Mouse (Mus musculus): ENCODE data around the gene Hist1h1t. TPM values are rescaled to one million over a fixed set of nuclear protein-coding genes. Genes with fewer than 3 reads are reported as not detected.

The Hist1h1t gene
- polyA plus RNA-seq, 1 experiment from 2014 or later = not detected

GRCm38 (mm10) chr13:23685121-23685861 lies 10.3 kb upstream of the Hist1h1t start:
- peak overlapping the region; percentile 61 for H3K4me3 ChIP-seq (ENCODE audit: low read depth, low read length)
- H3K4me2 ChIP-seq (ENCODE audit: low read depth, low read length) = peak overlapping the region; percentile 54
- no peak for ATAC-seq (ENCODE audit: low read depth)
- no peaks in the 10 kb centered on the region for H3K27me3 ChIP-seq (ENCODE audit: control insufficient read depth, insufficient read depth, low read depth, low read length)
- peak overlapping the region; percentile 64 for H3K9ac ChIP-seq (ENCODE audit: low read depth, low read length)
- H3K36me3 ChIP-seq (ENCODE audit: control insufficient read depth, insufficient read depth) = no peaks in the 10 kb centered on the region
- H3K27ac ChIP-seq (ENCODE audit: low read length) = peak overlapping the region; percentile 99
- H3K9me3 ChIP-seq (replicated peaks; ENCODE audit: control insufficient read depth, low read length) = no peaks in the 10 kb centered on the region
- peaks cover 32% of the 10 kb centered on the region for H3K4me1 ChIP-seq (ENCODE audit: control insufficient read depth, low read depth, low read length)
- 4% methylated on average over 15 of the region's 15 CpGs for WGBS (ENCODE audit: insufficient replicate concordance)

DNA sequence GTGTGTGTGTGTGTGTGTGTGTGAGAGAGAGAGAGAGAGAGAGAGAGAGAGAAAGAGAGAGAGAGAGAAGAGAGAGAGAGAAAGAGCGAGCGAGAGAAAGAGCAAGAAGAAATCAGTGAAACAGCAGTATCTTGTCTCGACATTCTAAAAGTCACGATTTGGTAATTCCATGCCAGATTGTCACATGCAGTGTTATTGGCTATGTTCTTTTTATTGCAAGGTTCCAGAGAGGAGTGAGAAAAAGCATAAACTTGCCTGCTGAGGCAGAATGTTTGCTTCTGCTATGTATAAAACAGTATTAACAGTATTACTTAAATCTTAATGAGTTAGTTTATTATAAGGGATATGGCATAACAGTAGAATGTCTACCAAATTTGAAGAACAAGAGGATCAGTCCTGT lies 9.6 kb upstream of the Hist1h1t start:
- Histone ChIP-seq H3K27me3 (ENCODE audit: control insufficient read depth, insufficient read depth, low read depth, low read length) (no peaks in the 10 kb centered on the region), H3K36me3 (ENCODE audit: control insufficient read depth, insufficient read depth) (no peaks in the 10 kb centered on the region), H3K9ac (ENCODE audit: low read depth, low read length) (peak overlapping the region; percentile 64), H3K27ac (ENCODE audit: low read length) (peak overlapping the region; percentile 99), H3K4me2 (ENCODE audit: low read depth, low read length) (peak overlapping the region; percentile 54), H3K9me3 (replicated peaks; ENCODE audit: control insufficient read depth, low read length) (no peaks in the 10 kb centered on the region), H3K4me1 (ENCODE audit: control insufficient read depth, low read depth, low read length) (peaks cover 32% of the 10 kb centered on the region), H3K4me3 (ENCODE audit: low read depth, low read length) (peak overlapping the region; percentile 61)
- ATAC-seq (ENCODE audit: low read depth) = no peak
- WGBS (ENCODE audit: insufficient replicate concordance) = 32% methylated on average over 4 of the region's 4 CpGs

GRCm38 (mm10) chr13:23687181-23687580 lies 8.4 kb upstream of the Hist1h1t start:
- Histone ChIP-seq H3K4me2 (ENCODE audit: low read depth, low read length) (peak overlapping the region; percentile 47), H3K9ac (ENCODE audit: low read depth, low read length) (peak overlapping the region; percentile 25; the same call in 1 of the 2 replicates), H3K27me3 (ENCODE audit: control insufficient read depth, insufficient read depth, low read depth, low read length) (no peaks in the 10 kb centered on the region), H3K36me3 (ENCODE audit: control insufficient read depth, insufficient read depth) (peaks cover 5% of the 10 kb centered on the region; the same call in 1 of the 2 replicates), H3K4me1 (ENCODE audit: control insufficient read depth, low read depth, low read length) (peaks cover 29% of the 10 kb centered on the region), H3K9me3 (replicated peaks; ENCODE audit: control insufficient read depth, low read length) (no peaks in the 10 kb centered on the region), H3K27ac (ENCODE audit: low read length) (no peak overlapping the region), H3K4me3 (ENCODE audit: low read depth, low read length) (peak overlapping the region; percentile 46)
- WGBS (ENCODE audit: insufficient replicate concordance) = 75% methylated on average over 4 of the region's 4 CpGs
- ATAC-seq (ENCODE audit: low read depth) = no peak

DNA sequence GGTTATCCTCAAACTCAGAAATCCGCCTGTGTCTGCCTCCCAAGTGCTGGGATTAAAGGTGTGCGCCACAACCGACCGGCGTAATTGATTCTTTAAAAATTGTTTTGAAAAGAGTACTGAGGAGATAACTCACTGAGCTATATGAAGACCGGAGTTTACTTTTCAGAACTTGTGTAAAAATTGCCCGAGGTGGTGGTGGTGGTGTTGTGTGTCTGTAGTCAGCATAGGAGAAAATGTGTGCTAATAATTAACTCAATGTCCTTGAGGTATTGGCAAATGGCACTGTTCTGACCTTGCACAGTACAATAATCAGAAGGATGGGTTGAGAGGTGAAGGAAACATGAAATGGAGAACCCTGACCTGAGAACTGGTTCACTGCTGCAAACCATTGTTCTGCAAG lies 7.7 kb upstream of the Hist1h1t start:
- no peak overlapping the region for H3K9ac ChIP-seq (ENCODE audit: low read depth, low read length)
- H3K27me3 ChIP-seq (ENCODE audit: control insufficient read depth, insufficient read depth, low read depth, low read length) = no peaks in the 10 kb centered on the region
- H3K4me2 ChIP-seq (ENCODE audit: low read depth, low read length) = peak overlapping the region; percentile 1; the same call in 1 of the 2 replicates
- peaks cover 5% of the 10 kb centered on the region; the same call in 1 of the 2 replicates for H3K36me3 ChIP-seq (ENCODE audit: control insufficient read depth, insufficient read depth)
- 83% methylated on average over 7 of the region's 7 CpGs for WGBS (ENCODE audit: insufficient replicate concordance)
- H3K4me1 ChIP-seq (ENCODE audit: control insufficient read depth, low read depth, low read length) = peaks cover 22% of the 10 kb centered on the region
- no peak for ATAC-seq (ENCODE audit: low read depth)
- peak overlapping the region; percentile 53; the same call in 1 of the 2 replicates for H3K27ac ChIP-seq (ENCODE audit: low read length)
- H3K9me3 ChIP-seq (replicated peaks; ENCODE audit: control insufficient read depth, low read length) = no peaks in the 10 kb centered on the region
- 0 out of 2 replicates have a peak overlapping the region, but pooled peaks have one; percentile 7 for H3K4me3 ChIP-seq (ENCODE audit: low read depth, low read length)

DNA sequence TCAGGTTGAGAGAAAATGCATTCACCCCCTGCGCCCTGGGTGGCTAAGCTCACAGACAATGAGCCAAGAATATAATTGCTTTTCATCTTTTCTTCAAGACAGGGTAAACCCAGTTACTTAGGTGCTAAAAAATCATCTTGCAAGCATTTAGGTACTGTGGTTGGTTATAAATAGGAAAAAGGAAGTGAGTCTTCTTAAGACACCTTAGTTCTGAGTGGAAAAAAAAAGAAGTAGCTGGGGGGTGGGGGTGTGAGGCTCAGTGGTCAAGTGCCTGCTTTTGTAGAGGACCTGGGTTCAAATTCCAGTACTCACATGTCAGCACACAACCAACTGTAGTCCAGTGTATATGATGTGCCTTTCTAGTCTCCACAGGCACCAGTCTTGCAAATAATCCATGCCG lies 6.7 kb upstream of the Hist1h1t start:
- H3K36me3 ChIP-seq (ENCODE audit: control insufficient read depth, insufficient read depth) = peaks cover 5% of the 10 kb centered on the region; the same call in 1 of the 2 replicates
- ATAC-seq (ENCODE audit: low read depth) = no peak
- H3K9ac ChIP-seq (ENCODE audit: low read depth, low read length) = 0 out of 2 replicates have a peak overlapping the region, but pooled peaks have one; percentile 36
- no peaks in the 10 kb centered on the region for H3K27me3 ChIP-seq (ENCODE audit: control insufficient read depth, insufficient read depth, low read depth, low read length)
- peaks cover 21% of the 10 kb centered on the region for H3K4me1 ChIP-seq (ENCODE audit: control insufficient read depth, low read depth, low read length)
- 83% methylated on average over 2 of the region's 2 CpGs for WGBS (ENCODE audit: insufficient replicate concordance)
- 0 out of 2 replicates have a peak overlapping the region, but pooled peaks have one; percentile 20 for H3K27ac ChIP-seq (ENCODE audit: low read length)
- no peak overlapping the region for H3K4me3 ChIP-seq (ENCODE audit: low read depth, low read length)
- H3K9me3 ChIP-seq (replicated peaks; ENCODE audit: control insufficient read depth, low read length) = no peaks in the 10 kb centered on the region
- no peak overlapping the region for H3K4me2 ChIP-seq (ENCODE audit: low read depth, low read length)

- H3K4me3 ChIP-seq (ENCODE audit: low read depth, low read length) = no peak overlapping the region
- peak overlapping the region; percentile 45; the same call in 1 of the 2 replicates for H3K27ac ChIP-seq (ENCODE audit: low read length)
- H3K27me3 ChIP-seq (ENCODE audit: control insufficient read depth, insufficient read depth, low read depth, low read length) = no peaks in the 10 kb centered on the region
- H3K9ac ChIP-seq (ENCODE audit: low read depth, low read length) = peak overlapping the region; percentile 15; the same call in 1 of the 2 replicates
- H3K4me2 ChIP-seq (ENCODE audit: low read depth, low read length) = 0 out of 2 replicates have a peak overlapping the region, but pooled peaks have one; percentile 8
- peak; percentile 25; the same call in 1 of the 2 replicates for ATAC-seq (ENCODE audit: low read depth)
- peaks cover 5% of the 10 kb centered on the region; the same call in 1 of the 2 replicates for H3K36me3 ChIP-seq (ENCODE audit: control insufficient read depth, insufficient read depth)
- H3K4me1 ChIP-seq (ENCODE audit: control insufficient read depth, low read depth, low read length) = peaks cover 21% of the 10 kb centered on the region
- 29% methylated on average over 2 of the region's 2 CpGs for WGBS (ENCODE audit: insufficient replicate concordance)
- H3K9me3 ChIP-seq (replicated peaks; ENCODE audit: control insufficient read depth, low read length) = no peaks in the 10 kb centered on the region
Measured at GRCm38 (mm10) chr13:23689459-23689858, 6.2 kb upstream of the Hist1h1t start.

- no peaks in the 10 kb centered on the region for H3K27me3 ChIP-seq (ENCODE audit: control insufficient read depth, insufficient read depth, low read depth, low read length)
- no peak overlapping the region for H3K9ac ChIP-seq (ENCODE audit: low read depth, low read length)
- ATAC-seq (ENCODE audit: low read depth) = no peak
- H3K4me1 ChIP-seq (ENCODE audit: control insufficient read depth, low read depth, low read length) = peaks cover 31% of the 10 kb centered on the region
- no peak overlapping the region for H3K4me2 ChIP-seq (ENCODE audit: low read depth, low read length)
- peaks cover 5% of the 10 kb centered on the region; the same call in 1 of the 2 replicates for H3K36me3 ChIP-seq (ENCODE audit: control insufficient read depth, insufficient read depth)
- no peak overlapping the region for H3K4me3 ChIP-seq (ENCODE audit: low read depth, low read length)
- 77% methylated on average over 6 of the region's 6 CpGs for WGBS (ENCODE audit: insufficient replicate concordance)
- H3K9me3 ChIP-seq (replicated peaks; ENCODE audit: control insufficient read depth, low read length) = no peaks in the 10 kb centered on the region
- no peak overlapping the region for H3K27ac ChIP-seq (ENCODE audit: low read length)
Measured at GRCm38 (mm10) chr13:23693856-23694440, 1.7 kb upstream of the Hist1h1t start.

DNA sequence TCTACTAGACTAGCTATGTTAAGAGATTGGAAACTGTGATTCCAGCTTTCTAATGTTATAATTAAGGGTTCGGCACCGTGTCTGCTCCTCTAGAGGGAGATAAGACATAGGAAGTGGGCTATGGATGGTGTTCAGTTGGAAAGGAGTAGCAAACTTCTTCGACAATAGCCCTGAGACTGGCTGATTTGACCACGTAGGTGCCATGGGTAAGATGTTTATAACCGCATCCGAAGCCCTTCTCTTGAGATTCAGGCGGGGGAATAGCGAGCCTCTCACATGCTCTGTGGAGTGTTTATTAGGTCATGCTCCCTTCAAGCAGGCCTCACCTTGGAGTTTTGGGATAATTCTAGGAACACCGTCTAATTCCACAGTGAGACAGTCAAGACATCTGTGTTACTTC lies 658 bp upstream of the Hist1h1t start:
- ATAC-seq (ENCODE audit: low read depth) = no peak
- H3K36me3 ChIP-seq (ENCODE audit: control insufficient read depth, insufficient read depth) = peaks cover 5% of the 10 kb centered on the region; the same call in 1 of the 2 replicates
- no peaks in the 10 kb centered on the region for H3K9me3 ChIP-seq (replicated peaks; ENCODE audit: control insufficient read depth, low read length)
- H3K4me1 ChIP-seq (ENCODE audit: control insufficient read depth, low read depth, low read length) = peaks cover 24% of the 10 kb centered on the region
- H3K4me2 ChIP-seq (ENCODE audit: low read depth, low read length) = no peak overlapping the region
- H3K27ac ChIP-seq (ENCODE audit: low read length) = no peak overlapping the region
- H3K27me3 ChIP-seq (ENCODE audit: control insufficient read depth, insufficient read depth, low read depth, low read length) = no peaks in the 10 kb centered on the region
- 78% methylated on average over 9 of the region's 9 CpGs for WGBS (ENCODE audit: insufficient replicate concordance)
- no peak overlapping the region for H3K4me3 ChIP-seq (ENCODE audit: low read depth, low read length)
- H3K9ac ChIP-seq (ENCODE audit: low read depth, low read length) = no peak overlapping the region

Measured in liver, embryonic 16.5 days (tissue).